Mouse (Mus musculus) left cerebral cortex, postnatal 10 days (tissue): Measurements from ENCODE around the gene Agtpbp1. TPM values are rescaled to one million over a fixed set of nuclear protein-coding genes. Genes with fewer than 3 reads are reported as not detected.

Experiments used
- DNase-seq, 2 experiments: peaks; one replicate each; pipeline ENCODE4 v3.0.0; 2021 to 2022; ENCODE audit warnings: low spot score in 2 of 2, mixed read lengths in 1 of 2; ENCODE audit errors: extremely low spot score in 1 of 2
- intact Hi-C: fragments of 180-260 bp; cut with DNase I; formaldehyde crosslinking; loops from one replicate; pipeline ENCODE4 v1.15.1; 2025
- total RNA-seq, 2 experiments: library from RNA; stranded (reverse); gene quantifications; 2 replicates each; pipeline ENCODE4 v1.2.3; 2021

Agtpbp1 gene
- total RNA-seq, 2 experiments from 2014 or later, result 390 to 408 TPM

- DNase-seq, result peak in 1 of 2 experiments; percentile 59
- intact Hi-C loops, result no loop called here
Observed at GRCm38 (mm10) chr13:59397571-59397970, 187.5 kb downstream of the Agtpbp1 start.

Other genes with a start within 250 kb of the Agtpbp1 start
- 100 to 1,000 TPM in 1 of 2 experiments, 10 to 100 TPM in 1; 99.0 to 107 TPM for gene Naa35, start within 50 bp of the Agtpbp1 start, total RNA-seq
- 10 to 100 TPM; 15.5 to 15.9 TPM for gene Golm1, start 90.6 kb upstream of the Agtpbp1 start, total RNA-seq
- gene 4921517D22Rik, start 108.9 kb upstream of the Agtpbp1 start, total RNA-seq, result not detected
- under 1 TPM; 0.19 to 0.20 TPM for gene Spata31d1a, start 125.1 kb upstream of the Agtpbp1 start, total RNA-seq
- gene Spata31d1b, start 127.1 kb upstream of the Agtpbp1 start, total RNA-seq, result not detected
- gene Spata31d1d, start 146.5 kb upstream of the Agtpbp1 start, total RNA-seq, result not detected
- under 1 TPM; 0.43 to 0.81 TPM for gene 1700014D04Rik, start 161.5 kb upstream of the Agtpbp1 start, total RNA-seq
- gene Isca1, start 184.6 kb upstream of the Agtpbp1 start, total RNA-seq, result 100 to 1,000 TPM; 101 to 107 TPM
- not detected for gene Gm49354, start 197.0 kb upstream of the Agtpbp1 start, total RNA-seq
- gene Tut7, start 237.9 kb upstream of the Agtpbp1 start, total RNA-seq, result 10 to 100 TPM; 67.4 to 67.6 TPM